In genomic region chr9:102205518-102205917, GRCm38 (mm10) we compare ENCODE assay signal across 14 mouse cellular contexts.
"Had no signal": no experiment of that assay in that cellular context is flagged by ENCODE, and none has a peak within 500 bp of the region (broad histone marks: within the 10 kb centered on the region; RNA-seq: fewer than 3 reads in every experiment).

No protein-coding gene starts in this region.

- DNase-seq: gastrocnemius, adult 2 months; gastrocnemius, postnatal 10 days; gastrocnemius, postnatal 25 days; heart, adult 18-20 months; heart, postnatal 10 days; heart, postnatal 4 days; kidney, adult 11 months; kidney, adult 2 months; kidney, adult 9 months; kidney, postnatal 14 days; kidney, postnatal 36 days; layer of hippocampus, adult 9-11 months; layer of hippocampus, postnatal 36 days; left cerebral cortex, postnatal 4 days had no signal
